Mouse (Mus musculus) left cerebral cortex, adult 6 months (tissue): ENCODE data around the gene Vmn1r222. TPM values are rescaled to one million over a fixed set of nuclear protein-coding genes. Genes with fewer than 3 reads are reported as not detected.

Source experiments
- long read RNA-seq, 2 experiments: library from polyadenylated mRNA; unstranded; transcript quantifications; one replicate each; pipeline ENCODE4 v2.0.0; 2019 to 2020
- polyA plus RNA-seq: library from polyadenylated mRNA; unstranded; fragments of <200 nt; fragmentation: Nextera tagmentation; gene quantifications from 2 replicates; pipeline ENCODE4 v1.2.3, GENCODE M21; 2021

The Vmn1r222 gene
- not detected in 2 replicates for polyA plus RNA-seq
- long read RNA-seq, experiment 1: 0 reads
- long read RNA-seq, experiment 2: 0 reads

GRCm38 (mm10) chr13:23235847-23236246, at the start of gene Vmn1r222:
Gene Vmn1r222 (minus strand): TSS chr13:23235947.

GRCm38 (mm10) chr13:23246834-23247233, 11.1 kb upstream of the Vmn1r222 start, which contains the start of gene Vmn1r223:
Gene Vmn1r223 (plus strand): TSS chr13:23247134.

GRCm38 (mm10) chr13:23213827-23214226, 21.9 kb downstream of the Vmn1r222 start, which contains the start of gene Vmn1r221:
Gene Vmn1r221 (plus strand): TSS chr13:23214127.

GRCm38 (mm10) chr13:23187875-23188274, 47.9 kb downstream of the Vmn1r222 start, which contains the start of gene Vmn1r220:
Gene Vmn1r220 (minus strand): TSS chr13:23187975.

Other genes with a start within 250 kb of the Vmn1r222 start
- gene Vmn1r213, start 228.3 kb downstream of the Vmn1r222 start, polyA plus RNA-seq: not detected in 2 replicates
- not detected in 2 replicates for gene Vmn1r214, start 205.5 kb downstream of the Vmn1r222 start, polyA plus RNA-seq
- not detected in 2 replicates for gene Vmn1r215, start 167.9 kb downstream of the Vmn1r222 start, polyA plus RNA-seq
- gene Vmn1r217, start 117.7 kb downstream of the Vmn1r222 start, polyA plus RNA-seq: not detected in 2 replicates
- not detected in 2 replicates for gene Vmn1r218, start 102.8 kb downstream of the Vmn1r222 start, polyA plus RNA-seq
- not detected in 2 replicates for gene Vmn1r219, start 76.6 kb downstream of the Vmn1r222 start, polyA plus RNA-seq
- gene Vmn1r220, start 48.0 kb downstream of the Vmn1r222 start, polyA plus RNA-seq: not detected in 2 replicates
- gene Vmn1r221, start 21.8 kb downstream of the Vmn1r222 start, polyA plus RNA-seq: not detected in 2 replicates
- gene Vmn1r223, start 11.2 kb upstream of the Vmn1r222 start, polyA plus RNA-seq: not detected in 2 replicates
- gene Zfp322a, start 133.3 kb upstream of the Vmn1r222 start, polyA plus RNA-seq: 11.4 and 15.5 TPM in 2 replicates
- gene Abt1, start 187.9 kb upstream of the Vmn1r222 start, polyA plus RNA-seq: 7.6 and 8.6 TPM in 2 replicates
- 0.03 TPM in 1 of 2 replicates, not detected in the other for gene Btn1a1, start 230.0 kb upstream of the Vmn1r222 start, polyA plus RNA-seq